Mouse (Mus musculus) liver, embryonic 14.5 days (tissue): Measurements from ENCODE around the gene Krt8. TPM values are rescaled to one million over a fixed set of nuclear protein-coding genes. Genes with fewer than 3 reads are reported as not detected.

Experiments
- ATAC-seq: fragments of 200-750 bp; cut with Nextera tagmentation; 2 replicates; pipeline ENCODE4 v1.8.0; 2017; ENCODE audit warnings: moderate number of reproducible peaks, mild to moderate bottlenecking, moderate library complexity; ENCODE audit not compliant: insufficient read depth
- DNase-seq, 3 experiments: peaks; one replicate each; pipeline ENCODE4 v3.0.0-alpha.2; 2012 to 2013; ENCODE audit warnings: low read depth in 3 of 3, low spot score in 3 of 3
- H3K27ac ChIP-seq: fragments of 300-500 bp; sonication (generic); 2 replicates; pipeline ENCODE4 v1.5.1; 2014; ENCODE audit warnings: moderate library complexity, mild to moderate bottlenecking, control low read depth, inconsistent platforms
- H3K27me3 ChIP-seq: fragments of 300-500 bp; sonication (generic); 2 replicates; pipeline ENCODE4 v1.6.1; 2014; ENCODE audit warnings: mild to moderate bottlenecking, low read length, moderate library complexity; ENCODE audit not compliant: control insufficient read depth, insufficient read depth
- H3K36me3 ChIP-seq: fragments of 300-500 bp; sonication (generic); replicated peaks from 2 replicates; pipeline ENCODE4 v1.6.1; 2014; ENCODE audit warnings: low read depth; ENCODE audit not compliant: control insufficient read depth, insufficient read depth
- H3K4me1 ChIP-seq, 2 experiments: fragments of 200-500 bp in 1 of 2; fragments of 300-500 bp in 1 of 2; sonication (generic) in 1 of 2; replicated peaks; 2 replicates each; pipeline ENCODE4 v1.6.1; 2012 to 2014; ENCODE audit warnings: antibody characterized with exemption in 1 of 2, inconsistent platforms in 1 of 2, low read length in 1 of 2; ENCODE audit not compliant: control insufficient read depth in 2 of 2, insufficient read depth in 2 of 2
- H3K4me2 ChIP-seq: fragments of 300-500 bp; sonication (generic); 2 replicates; pipeline ENCODE4 v1.6.1; 2014; ENCODE audit warnings: low read depth, mild to moderate bottlenecking, control low read depth, moderate library complexity
- H3K4me3 ChIP-seq, 2 experiments: fragments of 200-500 bp in 1 of 2; fragments of 300-500 bp in 1 of 2; sonication (generic) in 1 of 2; 2 replicates each; pipeline ENCODE4 v1.5.1; 2012 to 2014; ENCODE audit warnings: low read depth in 2 of 2, low read length in 2 of 2, mild to moderate bottlenecking in 2 of 2, control low read depth in 1 of 2, inconsistent platforms in 1 of 2, moderate library complexity in 1 of 2; ENCODE audit not compliant: insufficient read depth in 1 of 2
- H3K9ac ChIP-seq: fragments of 300-500 bp; sonication (generic); replicated peaks from 2 replicates; pipeline ENCODE4 v1.6.1; 2014; ENCODE audit warnings: mild to moderate bottlenecking, control low read depth, moderate library complexity
- H3K9me3 ChIP-seq: fragments of 300-500 bp; sonication (generic); 2 replicates; pipeline ENCODE4 v1.6.1; 2016; ENCODE audit warnings: low read length, mixed read lengths; ENCODE audit not compliant: control insufficient read depth
- CTCF ChIP-seq: IDR thresholded peaks from 2 replicates; pipeline ENCODE4 v1.5.1; 2016; ENCODE audit warnings: antibody characterized with exemption, low read depth, control low read depth
- EP300 ChIP-seq: IDR thresholded peaks from 2 replicates; pipeline ENCODE4 v1.6.1; 2016; ENCODE audit warnings: antibody characterized with exemption, low read depth
- WGBS: fragments of 180-500 bp; shearing (Covaris S2); extraction: QIAGEN DNeasy Blood & Tissue Kit; methylation state at CpG from one replicate; pipeline ENCODE4 v1.1.7; 2014; ENCODE audit not compliant: insufficient replicate concordance; 5-methylcytosine and 5-hydroxymethylcytosine counted together
- polyA plus RNA-seq, 2 experiments: library from polyadenylated mRNA; depleted of rRNA in 1 of 2; stranded (reverse) in 1 of 2; unstranded in 1 of 2; fragments of >200 nt; fragmentation: Nextera tagmentation in 1 of 2; extraction: Ambion mirVana in 1 of 2; gene quantifications; 2 replicates each; pipeline versions ENCODE4 v1.2.1 to v1.2.3; 2012 to 2014

The Krt8 gene
- polyA plus RNA-seq (2012; rRNA removed), result 37.8 and 40.5 TPM in 2 replicates
- 98.1 and 102 TPM in 2 replicates for polyA plus RNA-seq (2014; fragmentation: Nextera tagmentation; extraction: Ambion mirVana)

- Histone ChIP-seq H3K4me3 (peak within 1 kb of the TSS; percentile 40 to 41), H3K4me1 (no peaks in the 10 kb centered on the region), H3K9me3 (no peaks in the 10 kb centered on the region), H3K36me3 (no peaks in the 10 kb centered on the region), H3K27ac (no peak within 1 kb of the TSS), H3K9ac (no peak within 1 kb of the TSS; the same call in 1 of the 2 replicates), H3K4me2 (peak within 1 kb of the TSS; percentile 49), H3K27me3 (peaks cover 29% of the 10 kb centered on the region)
- TF ChIP-seq EP300, result no peak
- peak; percentile 46 for TF ChIP-seq CTCF
- ATAC-seq (peak; percentile 32; the same call in 1 of the 2 replicates), DNase-seq (no peak)
- 31% methylated on average over 10 of the region's 11 CpGs for WGBS
Observed at GRCm38 (mm10) chr15:102004189-102004588, at the start of gene Krt8. Gene Krt8 (minus strand): TSS chr15:102004482.

DNA sequence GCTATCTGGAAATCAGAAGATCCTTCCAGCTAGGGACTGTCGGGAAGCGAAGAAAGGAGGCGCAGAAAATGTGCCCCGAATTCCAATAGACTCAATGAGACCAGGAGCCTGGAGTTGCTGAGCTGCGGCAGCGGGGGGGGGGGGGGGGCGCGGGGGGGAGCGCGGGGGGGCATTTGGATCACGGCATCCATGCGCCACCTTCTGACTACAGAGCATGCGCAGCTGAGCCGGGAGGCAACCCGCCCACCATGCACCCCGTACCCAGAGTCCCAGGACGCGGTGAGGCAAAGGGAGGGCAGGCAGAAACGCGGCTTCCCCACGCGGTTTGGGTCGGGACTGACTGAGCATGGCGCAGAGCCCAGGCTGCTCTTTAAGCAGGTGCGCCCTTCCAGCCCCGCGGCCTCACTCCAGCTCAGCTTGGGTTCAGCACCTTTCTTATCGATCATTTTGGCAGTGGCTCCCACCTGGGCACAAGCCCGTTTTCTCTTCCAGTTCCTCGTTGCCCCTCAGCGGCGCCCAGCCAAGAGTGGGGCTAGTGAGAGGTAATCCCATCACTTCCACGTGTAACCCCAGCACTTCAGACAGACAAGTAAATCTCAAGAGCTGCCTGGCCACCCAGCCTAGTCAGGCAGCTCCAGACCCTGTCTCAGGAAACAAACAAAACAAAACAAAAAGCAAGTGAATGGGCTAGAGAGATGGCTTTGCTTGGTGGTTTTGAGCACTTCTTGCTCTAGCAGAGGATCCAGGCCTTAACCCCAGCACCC, 47.8 kb upstream of the Krt8 start:
- Histone ChIP-seq H3K4me3 (peak overlapping the region; percentile 33 to 45), H3K27ac (no peak overlapping the region), H3K36me3 (no peaks in the 10 kb centered on the region), H3K9me3 (no peaks in the 10 kb centered on the region), H3K4me2 (peak overlapping the region; percentile 58), H3K4me1 (no peaks in the 10 kb centered on the region), H3K9ac (0 out of 2 replicates have a peak overlapping the region, but pooled peaks have one; percentile 27), H3K27me3 (no peaks in the 10 kb centered on the region; the same call in 1 of the 2 replicates)
- TF ChIP-seq CTCF, result 0 out of 2 replicates have a peak, but pooled peaks have one; percentile 16
- no peak for TF ChIP-seq EP300
- ATAC-seq (peak; percentile 48; the same call in 1 of the 2 replicates), DNase-seq (no peak)
- 1% methylated on average over 30 of the region's 33 CpGs for WGBS

DNA sequence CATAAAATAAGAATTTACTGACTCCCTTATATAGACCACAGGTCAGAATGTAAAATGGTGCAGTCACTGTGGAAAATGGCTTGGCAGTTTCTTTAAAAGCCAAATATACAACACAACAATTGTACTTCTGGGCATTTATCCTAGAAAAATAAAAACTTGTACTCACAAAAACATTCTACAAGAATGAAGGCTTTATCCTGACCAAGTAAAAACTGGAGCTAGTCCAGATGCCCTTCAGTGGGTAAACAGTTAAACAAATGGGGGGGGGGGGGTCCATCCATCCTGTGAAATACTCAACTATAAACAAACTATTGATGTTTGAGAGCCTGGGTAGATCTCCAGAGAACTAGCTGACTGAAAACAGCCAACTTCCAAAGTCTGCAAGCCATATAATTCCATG, 45.6 kb upstream of the Krt8 start:
- Histone ChIP-seq H3K27ac (no peak overlapping the region), H3K9me3 (no peaks in the 10 kb centered on the region), H3K4me1 (no peaks in the 10 kb centered on the region), H3K36me3 (no peaks in the 10 kb centered on the region), H3K9ac (no peak overlapping the region), H3K4me3 (no peak overlapping the region), H3K27me3 (no peaks in the 10 kb centered on the region; the same call in 1 of the 2 replicates), H3K4me2 (no peak overlapping the region)
- no peak for DNase-seq
- no peak for ATAC-seq
- TF ChIP-seq CTCF (no peak), EP300 (no peak)

GRCm38 (mm10) chr15:102048006-102048405, 43.7 kb upstream of the Krt8 start:
- ATAC-seq (no peak), DNase-seq (no peak)
- H3K27ac ChIP-seq, result no peak overlapping the region
- TF ChIP-seq CTCF (no peak), EP300 (no peak)
- no peak overlapping the region for H3K9ac ChIP-seq
- H3K36me3 ChIP-seq, result no peaks in the 10 kb centered on the region
- H3K27me3 ChIP-seq, result no peaks in the 10 kb centered on the region; the same call in 1 of the 2 replicates
- H3K9me3 ChIP-seq, result no peaks in the 10 kb centered on the region
- no peak overlapping the region for H3K4me2 ChIP-seq
- H3K4me3 ChIP-seq, result no peak overlapping the region
- WGBS, result 76% methylated on average over 6 of the region's 6 CpGs
- no peaks in the 10 kb centered on the region for H3K4me1 ChIP-seq

GRCm38 (mm10) chr15:102045691-102046090, 41.4 kb upstream of the Krt8 start:
- no peaks in the 10 kb centered on the region for H3K4me1 ChIP-seq
- no peak for DNase-seq
- no peaks in the 10 kb centered on the region for H3K9me3 ChIP-seq
- TF ChIP-seq CTCF (no peak), EP300 (no peak)
- H3K4me2 ChIP-seq, result no peak overlapping the region
- no peak overlapping the region for H3K9ac ChIP-seq
- H3K27me3 ChIP-seq, result no peaks in the 10 kb centered on the region
- H3K36me3 ChIP-seq, result no peaks in the 10 kb centered on the region
- H3K27ac ChIP-seq, result no peak overlapping the region
- ATAC-seq, result no peak
- WGBS, result 56% methylated on average over 10 of the region's 10 CpGs
- no peak overlapping the region for H3K4me3 ChIP-seq
